Mouse (Mus musculus) right cerebral cortex, adult 18-20 months (tissue): Measurements from ENCODE around the gene Rexo1.
"Not testable (repeated sequence)": the region's sequence is repeated elsewhere in the genome, so short reads cannot be mapped to it uniquely, and the experiment has no call there.

Experiments used
- DNase-seq: peaks from one replicate; pipeline ENCODE4 v3.0.0; 2022; ENCODE audit warnings: mixed read lengths

Rexo1 gene

DNA sequence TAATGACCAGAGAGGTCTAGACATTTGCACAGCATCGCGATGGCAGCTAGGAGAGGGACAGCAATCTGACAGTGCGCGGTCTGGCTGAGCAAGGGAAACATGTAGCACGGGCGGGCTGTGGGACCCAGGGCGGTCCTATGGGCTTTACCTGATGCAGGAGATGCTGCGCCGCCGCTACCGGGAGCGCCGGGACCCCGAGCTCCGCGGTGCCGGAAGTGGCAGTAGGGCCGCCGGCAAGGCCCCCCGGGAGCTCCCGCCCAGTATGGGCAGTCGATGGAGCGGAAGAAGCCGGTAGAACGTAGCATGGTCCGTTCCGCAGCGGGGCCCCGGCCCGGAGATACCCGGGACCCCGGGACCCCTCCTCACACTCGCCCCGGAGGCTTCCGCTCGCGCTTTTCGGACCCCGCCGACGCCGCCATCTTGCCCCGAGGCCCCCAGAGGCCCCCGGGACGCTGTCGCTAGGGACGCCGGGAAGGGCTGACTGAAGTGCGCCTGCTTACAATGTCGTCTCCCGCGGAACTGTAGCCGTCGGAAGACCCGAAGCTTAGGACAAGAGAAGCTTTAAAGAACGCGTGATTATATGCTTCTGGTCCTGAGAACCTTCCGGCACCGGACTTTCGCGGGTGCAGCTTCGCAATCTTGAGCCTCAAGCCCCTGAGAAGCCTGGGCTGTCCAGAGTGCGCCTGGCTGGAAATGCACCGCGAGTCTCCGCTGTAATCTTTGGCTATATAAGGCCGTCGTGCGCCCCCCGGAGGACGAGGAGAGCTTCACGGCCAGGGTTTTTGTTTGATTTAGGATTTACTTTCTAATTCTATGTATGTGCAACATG lies at the start of gene Rexo1:
TSS of gene Rexo1 (minus strand) at position 445 of the 829 bp plus-strand sequence.
- DNase-seq: peak; percentile 94

DNA sequence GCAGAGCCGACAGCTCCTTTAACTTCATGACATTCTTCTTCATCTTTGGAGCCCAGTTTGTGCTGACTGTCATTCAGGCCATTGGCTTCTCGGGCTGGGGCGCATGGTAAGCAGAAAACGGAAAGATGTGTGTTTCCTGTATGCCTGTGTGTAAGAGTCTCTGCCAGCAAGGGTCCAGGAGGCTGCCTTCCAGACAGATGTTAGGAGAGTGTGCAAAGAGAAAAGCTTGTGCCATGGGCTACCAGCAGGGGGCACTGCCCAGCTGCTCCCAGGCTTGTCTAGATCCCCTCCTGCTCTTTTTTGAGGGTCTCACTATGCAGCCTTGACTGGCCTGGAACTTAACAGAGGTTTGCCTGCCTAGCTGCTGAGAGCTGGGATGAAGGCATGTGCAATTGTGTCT lies 49.7 kb upstream of the Rexo1 start:
- no peak for DNase-seq

DNA sequence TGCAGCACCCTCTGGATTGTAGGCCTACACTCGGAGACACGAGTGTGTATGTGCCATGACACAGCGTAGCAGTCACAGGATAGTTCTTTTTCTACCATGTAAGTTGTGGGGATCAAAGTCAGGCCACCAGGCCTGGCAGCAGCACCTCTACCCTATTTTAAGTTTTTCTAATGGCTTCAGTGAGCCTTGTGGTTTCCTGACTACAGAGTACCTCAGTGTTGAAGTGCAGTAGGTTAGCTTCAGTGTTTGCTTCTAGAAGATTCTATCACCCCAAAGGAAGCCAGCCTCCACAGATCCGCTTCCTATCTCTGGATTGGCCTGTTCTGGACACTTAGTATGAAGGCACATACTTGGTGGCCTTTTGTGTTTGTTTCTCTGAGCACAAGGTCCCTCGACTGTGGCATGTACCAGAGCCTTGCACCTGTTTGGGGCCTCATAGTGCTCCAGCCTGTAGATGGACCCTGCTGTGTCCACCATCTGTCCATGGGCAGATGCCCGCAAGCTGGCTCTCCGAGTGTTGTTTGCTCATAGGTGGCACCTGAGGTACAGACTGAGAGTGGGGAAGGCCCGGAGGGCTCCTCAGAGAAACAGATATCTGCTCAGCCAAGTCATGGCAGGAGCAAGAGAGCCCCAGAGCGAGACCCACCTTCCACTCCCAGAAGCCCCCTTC lies 48.9 kb upstream of the Rexo1 start:
- DNase-seq: no peak

DNA sequence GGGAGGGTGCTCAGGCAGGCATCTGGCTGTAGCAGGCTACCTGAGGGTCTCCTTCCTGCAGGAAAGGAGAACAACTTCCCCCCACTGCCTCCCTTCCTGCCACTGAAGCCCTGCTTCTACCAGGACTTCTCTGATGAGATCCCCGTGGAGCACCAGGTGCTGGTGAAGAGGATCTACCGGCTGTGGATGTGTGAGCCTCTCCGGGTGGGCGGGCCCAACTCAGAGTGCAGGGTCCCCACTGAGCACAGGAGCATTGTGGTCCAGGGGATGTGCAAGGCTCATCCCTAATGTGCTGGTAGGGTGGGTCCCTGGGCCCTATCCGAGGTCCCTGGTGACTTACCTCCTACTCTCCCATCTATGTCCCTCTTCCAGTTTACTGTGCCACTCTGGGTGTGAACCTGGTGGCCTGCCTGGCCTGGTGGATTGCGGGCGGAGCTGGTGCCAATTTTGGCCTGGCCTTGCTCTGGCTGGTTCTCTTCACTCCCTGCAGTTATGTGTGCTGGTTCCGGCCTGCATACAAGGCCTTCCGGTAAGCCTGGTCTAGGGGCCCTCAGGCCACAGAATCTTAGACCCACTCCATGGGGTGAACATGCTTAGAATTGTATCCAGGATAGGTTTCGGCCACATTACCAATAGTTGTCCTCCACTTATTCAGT lies 48.0 kb upstream of the Rexo1 start:
- no peak for DNase-seq

DNA sequence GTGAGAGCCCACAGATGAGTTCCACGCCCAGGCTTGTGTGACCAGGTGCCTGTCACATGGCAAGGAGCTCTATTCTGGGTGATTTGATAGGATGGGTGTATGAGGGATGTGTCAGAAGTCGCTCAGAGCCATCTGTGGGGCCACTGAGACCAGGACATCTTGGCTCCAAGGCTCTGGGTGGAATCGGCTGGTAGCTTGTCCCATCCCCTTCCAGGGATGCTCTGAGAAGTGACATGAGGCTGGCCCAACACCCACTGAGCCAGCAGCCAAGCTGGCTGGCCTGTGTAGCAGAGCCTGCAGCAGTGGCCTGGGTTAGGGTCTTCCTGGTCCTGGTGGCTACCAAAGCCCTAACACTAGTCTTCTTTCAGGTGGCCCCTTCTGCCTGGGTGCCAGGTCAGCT lies 47.1 kb upstream of the Rexo1 start:
- no peak for DNase-seq

DNA sequence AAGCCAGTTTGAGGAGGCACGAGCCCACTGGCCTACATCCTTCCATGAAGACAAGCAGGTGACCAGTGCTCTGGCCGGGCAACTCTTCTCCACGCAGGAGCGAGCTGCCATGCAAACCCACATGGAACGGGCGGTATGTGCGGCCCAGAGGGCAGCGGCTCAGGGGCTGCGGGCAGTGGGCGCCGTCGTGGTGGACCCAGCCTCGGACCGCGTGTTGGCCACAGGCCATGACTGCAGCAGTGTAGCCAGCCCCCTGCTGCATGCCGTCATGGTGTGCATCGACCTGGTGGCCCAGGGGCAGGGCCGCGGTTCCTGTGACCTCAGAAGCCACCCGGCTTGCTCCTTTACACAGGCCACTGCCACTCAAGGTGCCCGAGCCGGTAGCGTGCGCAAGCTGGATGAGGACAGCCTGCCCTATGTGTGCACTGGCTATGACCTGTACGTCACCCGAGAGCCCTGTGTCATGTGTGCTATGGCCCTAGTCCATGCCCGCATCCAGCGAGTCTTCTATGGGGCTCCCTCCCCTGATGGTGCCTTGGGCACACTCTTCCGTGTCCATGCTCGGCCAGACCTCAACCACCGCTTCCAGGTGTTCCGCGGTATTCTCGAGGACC lies 45.5 kb upstream of the Rexo1 start:
- no peak for DNase-seq

DNA sequence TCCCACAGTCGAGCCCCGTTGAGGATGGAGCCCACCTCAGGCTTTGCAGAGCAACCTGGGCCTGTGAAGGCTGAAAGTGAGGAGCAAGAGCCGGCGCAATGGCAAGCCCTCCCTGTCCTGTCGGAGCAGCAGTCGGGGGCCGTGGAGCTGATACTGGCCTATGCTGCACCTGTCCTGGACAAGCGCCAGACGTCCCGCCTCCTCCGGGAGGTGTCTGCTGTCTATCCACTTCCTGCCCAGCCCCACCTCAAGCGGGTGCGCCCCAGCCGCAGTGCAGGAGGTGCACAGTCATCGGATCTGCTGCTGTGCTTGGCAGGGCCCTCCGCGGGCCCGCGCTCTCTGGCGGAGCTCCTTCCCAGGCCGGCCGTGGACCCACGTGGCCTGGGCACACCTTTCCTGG lies 44.9 kb upstream of the Rexo1 start:
- no peak for DNase-seq

DNA sequence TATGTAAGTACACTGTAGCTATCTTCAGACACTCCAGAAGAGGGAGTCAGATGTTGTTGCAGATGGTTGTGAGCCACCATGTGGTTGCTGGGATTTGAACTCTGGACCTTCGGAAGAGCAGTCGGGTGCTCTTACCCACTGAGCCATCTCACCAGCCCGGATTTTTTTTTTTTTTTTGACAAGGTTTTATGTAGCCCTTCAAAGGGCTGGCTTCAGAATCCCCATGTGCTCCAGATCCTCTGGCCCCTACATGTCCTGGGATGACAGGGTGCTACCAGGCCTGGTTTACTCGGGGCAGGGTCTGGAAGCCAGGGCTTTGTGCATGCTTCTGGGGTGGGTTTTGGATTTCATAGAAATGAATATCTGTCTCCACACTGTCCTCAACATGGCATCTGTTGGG lies 44.4 kb upstream of the Rexo1 start, which contains the start of gene Gm49322:
TSS of gene Gm49322 (plus strand) at position 301 of the 400 bp plus-strand sequence.
- not testable (repeated sequence) for DNase-seq

DNA sequence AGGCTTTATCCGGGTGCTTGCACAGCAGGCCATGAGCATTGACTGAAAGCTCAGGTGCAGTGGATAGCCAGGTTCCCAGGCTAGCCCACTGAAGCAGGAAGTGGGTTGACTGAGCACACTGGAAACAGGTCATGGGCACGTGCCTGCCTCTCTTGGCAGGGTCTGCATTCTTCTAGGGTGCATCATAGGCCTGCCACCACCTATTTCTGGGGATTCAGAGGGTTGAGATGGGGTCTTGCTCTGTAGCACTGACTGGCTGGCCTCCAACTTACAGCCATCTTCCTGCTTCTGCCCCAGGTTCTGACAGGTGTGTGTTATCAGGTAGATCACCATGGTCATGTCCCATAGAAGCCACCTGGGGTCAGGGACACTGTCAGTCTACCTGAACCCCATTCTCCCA lies 43.6 kb upstream of the Rexo1 start:
- DNase-seq: no peak

DNA sequence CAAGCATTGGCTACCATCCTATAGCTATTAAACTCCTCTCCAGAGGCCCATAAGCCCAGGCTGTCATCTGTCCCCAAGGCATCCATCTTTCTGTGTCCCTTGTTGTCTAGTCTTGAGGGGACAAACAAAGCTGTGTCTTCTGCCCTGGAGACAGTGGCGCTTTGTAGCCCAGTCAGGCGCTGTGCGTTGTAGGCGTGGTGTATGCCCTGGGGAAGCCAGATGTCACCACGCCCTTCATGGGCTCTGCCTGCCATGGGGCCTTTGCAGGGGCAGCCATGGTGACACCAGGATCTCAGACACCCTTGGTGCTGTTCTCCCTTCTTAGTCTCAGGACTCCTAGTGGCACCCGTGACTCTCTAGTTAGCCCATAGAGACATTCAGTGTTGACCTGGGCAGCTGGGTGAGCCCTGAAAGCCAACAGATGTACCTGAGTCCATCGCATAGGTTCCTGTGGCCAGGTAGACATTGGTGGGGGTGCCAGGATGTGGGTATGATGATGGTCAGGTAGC lies 42.7 kb upstream of the Rexo1 start:
- peak; percentile 47 for DNase-seq

DNA sequence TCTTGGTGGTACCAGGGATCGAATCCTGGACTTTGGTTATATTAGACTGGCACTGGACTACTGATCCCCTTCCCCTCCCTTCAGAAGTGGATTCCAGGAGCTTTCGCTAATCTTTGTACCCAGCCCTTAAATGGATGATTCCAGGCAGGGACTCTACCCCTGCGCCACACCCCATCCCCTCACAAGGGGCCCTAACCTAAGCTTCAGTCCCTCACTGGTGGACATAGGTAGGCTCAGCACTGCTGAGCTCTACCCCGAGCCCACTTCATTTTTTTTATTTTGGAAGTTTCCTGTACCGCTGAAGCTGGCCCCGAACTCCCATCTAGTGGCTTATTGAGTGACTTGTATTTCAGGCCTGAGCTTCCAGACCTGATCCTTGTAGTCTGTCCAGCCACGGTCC lies 42.0 kb upstream of the Rexo1 start:
- DNase-seq: no peak

DNA sequence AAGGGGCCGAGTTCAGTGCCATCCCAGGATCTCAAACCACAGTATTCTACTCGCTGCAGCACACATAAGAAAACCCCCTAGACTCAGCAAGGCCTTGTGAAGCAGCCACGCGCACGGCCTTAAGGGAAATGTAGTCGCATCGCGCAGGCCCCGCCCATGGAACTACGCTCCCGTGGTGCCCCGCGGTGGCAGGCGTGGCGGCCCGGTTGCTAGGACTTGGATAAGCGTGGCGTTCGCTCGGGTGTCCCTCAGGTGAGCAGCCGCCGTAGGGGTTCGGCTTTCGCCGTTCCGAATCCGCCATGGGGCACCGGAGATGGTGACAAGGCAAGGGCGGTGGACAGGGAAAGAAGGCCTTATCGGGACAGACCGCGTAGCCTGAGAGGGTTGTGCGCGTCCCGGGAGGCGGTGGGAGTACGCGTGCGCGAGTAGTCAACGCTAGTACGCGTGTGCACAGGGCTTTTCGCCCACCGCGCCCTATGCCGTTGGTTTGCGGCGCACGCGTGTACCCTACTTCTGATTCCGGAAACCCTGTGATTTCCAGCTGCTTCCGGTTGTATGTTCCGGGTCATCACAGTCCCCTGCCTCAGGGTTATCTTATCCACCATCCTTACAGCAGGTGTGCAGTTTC lies 41.5 kb upstream of the Rexo1 start, which contains the start of the genes Scamp4 and Adat3:
TSS of gene Scamp4 (plus strand) at position 175 of the 628 bp plus-strand sequence.
TSS of gene Adat3 (plus strand) at position 183 of the 628 bp plus-strand sequence.
- DNase-seq: peak; percentile 97

DNA sequence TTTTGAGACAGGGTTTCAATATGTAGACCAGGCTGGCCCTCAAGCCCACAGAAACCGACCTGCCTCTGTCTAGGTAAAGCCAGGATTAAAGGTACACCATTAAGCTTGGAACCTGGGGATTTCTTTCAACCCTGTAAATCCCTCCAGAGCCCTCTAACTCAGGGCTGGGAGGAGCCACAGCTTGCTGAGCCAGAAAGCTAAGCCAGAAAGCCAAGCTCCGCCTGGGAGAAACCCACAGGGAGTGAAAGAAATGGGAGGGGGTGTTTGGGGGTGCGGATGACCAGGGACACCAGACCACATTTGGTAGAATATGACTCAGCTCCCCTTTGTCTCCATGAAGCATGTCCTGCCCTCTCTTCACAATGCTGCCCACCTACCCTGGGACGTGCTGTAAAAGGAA lies 35.0 kb upstream of the Rexo1 start:
- DNase-seq: no peak

DNA sequence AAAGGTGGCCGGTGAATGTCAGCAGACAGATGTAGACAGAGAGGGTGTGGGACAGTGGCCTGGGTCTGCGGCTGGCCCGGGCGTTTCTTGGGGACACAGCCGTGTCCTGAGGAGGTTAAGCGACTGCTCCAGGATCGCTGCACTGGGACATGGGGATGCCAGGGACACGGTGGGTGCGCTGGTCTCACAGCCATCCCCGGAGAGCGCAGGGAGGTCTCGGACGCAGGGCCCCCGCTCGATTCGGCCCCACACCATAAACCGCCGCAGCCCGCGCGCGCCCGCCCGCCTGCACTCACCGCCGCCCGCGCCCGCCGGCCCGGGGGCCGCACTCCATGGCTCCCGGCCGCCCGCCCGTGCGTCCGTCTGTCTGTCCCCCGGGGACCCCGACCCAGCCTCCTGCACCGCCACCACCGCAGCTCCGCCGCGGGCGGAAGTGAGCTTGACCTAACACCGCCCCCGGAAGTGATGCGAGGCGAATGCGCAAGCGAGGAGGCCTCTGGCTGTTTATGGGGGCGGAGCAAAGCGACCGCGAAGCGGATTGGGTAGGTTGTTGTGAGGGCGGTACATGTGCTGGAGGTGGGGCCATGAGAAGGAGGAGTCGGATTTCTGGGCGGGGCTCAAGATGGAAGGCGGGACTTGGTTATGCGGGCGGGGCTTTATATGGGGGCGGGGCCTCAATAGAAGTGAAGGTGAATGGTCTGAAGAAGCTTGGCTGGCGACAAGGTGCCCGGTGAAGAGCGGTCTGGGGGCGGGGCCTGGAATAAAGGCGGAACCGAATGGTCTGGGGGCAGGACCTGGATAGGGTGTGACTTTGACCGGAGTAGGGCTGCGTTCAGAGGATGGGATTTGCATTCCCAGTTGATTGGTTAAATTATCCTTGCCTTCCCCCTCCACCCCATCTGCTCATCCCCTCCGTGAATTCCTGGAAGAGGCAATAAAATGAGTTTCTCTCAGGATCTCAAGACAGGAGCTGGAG lies 28.8 kb upstream of the Rexo1 start, which contains the start of gene Abhd17a:
TSS of gene Abhd17a (minus strand) at position 463 of the 976 bp plus-strand sequence.
- DNase-seq: peak; percentile 95

DNA sequence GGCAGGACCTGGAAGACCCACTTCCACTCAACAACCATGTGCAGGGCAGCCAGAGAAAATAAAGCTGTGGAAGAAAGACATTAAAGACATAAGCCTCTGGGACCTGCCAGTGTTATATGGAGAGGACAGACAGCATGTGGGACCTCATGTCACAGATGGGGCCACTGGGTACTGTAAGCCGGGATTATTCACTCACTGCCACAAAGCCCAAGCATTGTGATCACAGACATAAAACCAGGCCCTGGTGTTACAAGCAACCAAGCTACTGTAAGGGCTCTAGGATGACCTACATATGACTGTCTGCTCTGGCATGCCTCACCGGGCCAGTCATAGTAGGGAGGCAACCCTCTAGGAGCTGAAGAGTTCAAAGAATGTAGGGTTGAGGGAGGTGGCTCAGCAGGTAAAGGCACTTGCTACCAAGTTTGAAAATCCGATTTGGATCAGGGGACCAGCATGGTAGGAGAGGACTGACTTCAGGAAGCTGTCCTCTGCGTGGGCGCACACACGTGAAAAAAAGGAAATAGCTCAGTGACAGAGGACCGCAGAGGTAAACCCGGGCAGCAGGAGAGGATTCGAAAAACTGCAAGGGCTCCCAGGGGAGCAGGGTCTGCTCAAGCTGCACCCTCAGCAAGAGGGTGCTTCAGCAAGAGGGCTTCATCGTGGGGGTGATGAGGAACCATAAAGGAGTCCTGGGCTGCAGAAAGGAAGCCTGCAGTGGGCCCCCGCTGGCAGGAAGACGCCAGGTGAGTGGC lies 27.9 kb upstream of the Rexo1 start:
- no peak for DNase-seq

DNA sequence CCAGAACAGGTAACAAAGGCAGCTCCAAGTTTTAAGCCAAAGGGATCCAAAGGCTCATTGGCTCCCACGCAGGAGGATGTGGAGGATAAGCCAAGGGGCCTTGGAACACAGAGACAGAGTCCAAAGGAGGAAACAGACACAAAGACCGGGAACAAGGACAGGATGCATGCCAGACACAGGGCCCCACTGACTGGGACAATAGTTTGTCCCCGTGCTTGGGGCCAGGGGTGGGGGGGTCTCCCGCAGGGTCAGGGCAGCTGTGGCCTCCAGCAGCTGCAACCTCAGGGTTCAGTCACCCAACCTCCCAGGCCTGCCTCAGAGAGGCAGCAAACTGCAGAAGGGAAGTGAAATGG lies 25.9 kb upstream of the Rexo1 start:
- DNase-seq: no peak

DNA sequence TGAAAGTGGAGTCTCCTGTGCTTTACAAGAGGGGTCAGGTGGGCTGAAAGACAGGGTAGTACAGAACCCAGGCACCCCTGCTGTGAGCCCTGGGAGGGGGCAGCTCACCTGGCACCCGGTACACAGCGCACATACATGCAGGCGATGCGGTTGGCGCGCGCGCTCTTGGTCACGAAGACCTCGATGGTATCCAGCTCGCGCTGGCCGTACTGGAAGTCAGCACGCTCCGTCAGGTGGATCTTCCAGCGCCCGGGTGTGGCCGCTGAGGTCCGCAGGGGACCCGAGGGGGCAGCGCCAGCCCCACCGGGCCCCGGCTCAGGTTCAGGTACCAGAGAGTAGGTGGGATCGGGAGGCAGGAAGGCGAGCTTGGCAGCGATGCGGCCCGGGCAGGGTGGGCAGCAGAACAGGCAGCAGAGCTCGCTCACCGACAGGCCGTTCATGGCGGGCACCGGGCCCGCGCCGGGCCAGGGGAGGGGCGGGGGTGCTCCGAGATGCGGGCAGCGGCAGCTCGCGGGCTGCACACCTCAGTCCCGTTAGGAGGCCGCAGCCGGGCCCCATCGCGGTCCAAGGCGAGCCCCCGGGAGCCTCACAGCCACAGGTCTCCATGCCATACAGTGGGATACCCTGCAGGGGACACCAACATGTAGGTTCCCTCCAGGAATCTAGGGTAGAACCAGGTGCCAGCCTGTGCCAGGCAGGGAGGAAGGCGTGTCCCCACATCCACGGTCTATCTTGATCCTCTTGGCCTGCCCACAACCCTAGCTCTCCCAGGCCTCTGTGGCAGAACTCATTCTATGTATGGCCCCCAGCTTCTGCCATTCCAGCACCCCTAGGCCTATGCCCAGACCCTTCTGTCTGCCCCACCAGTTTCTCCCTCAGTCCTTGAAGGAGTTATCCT lies 25.3 kb upstream of the Rexo1 start:
- no peak for DNase-seq

DNA sequence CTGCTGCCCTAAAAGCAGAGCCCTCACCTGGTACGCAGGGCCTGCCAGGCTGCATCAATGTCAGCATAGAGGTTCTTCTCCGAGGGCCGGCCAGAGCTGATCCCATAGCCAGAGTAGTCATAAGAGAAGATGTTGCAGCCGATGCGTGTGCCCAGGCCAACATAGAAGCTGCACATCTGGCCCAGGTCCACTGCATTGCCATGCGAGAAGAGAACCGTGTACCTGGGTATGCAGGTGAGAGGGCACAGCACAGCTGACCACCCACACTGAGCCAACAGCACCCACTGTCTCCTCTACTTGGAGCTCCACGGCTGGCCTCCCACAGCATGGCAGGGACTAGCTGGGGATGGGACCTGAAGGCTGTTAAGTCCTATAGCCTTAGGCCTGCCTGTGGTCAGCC lies 24.2 kb upstream of the Rexo1 start:
- DNase-seq: no peak
